Mouse (Mus musculus) myocyte (in vitro differentiated cells): ENCODE data around the gene Acvr2a.

Experiments
- CEBPB ChIP-seq: IDR thresholded peaks from 2 replicates; pipeline ENCODE4 v1.6.1; 2011; ENCODE audit warnings: mild to moderate bottlenecking, moderate library complexity; ENCODE audit not compliant: poor library complexity, insufficient read depth, severe bottlenecking
- E2F4 ChIP-seq: IDR thresholded peaks from one replicate; pipeline ENCODE4 v1.6.1; 2011; ENCODE audit warnings: mild to moderate bottlenecking, control low read depth, moderate library complexity; ENCODE audit not compliant: insufficient read depth
- MYOD1 ChIP-seq, 3 experiments: IDR thresholded peaks; one replicate each; pipeline ENCODE4 v1.6.1; 2011; ENCODE audit warnings: control low read depth in 2 of 3, low read depth in 2 of 3, mild to moderate bottlenecking in 2 of 3, moderate library complexity in 1 of 3; ENCODE audit not compliant: insufficient read length in 2 of 3, control insufficient read depth in 1 of 3
- POLR2A ChIP-seq: IDR thresholded peaks from one replicate; pipeline ENCODE4 v1.6.1; 2011; ENCODE audit warnings: low read depth, mild to moderate bottlenecking, control low read depth, moderate library complexity; ENCODE audit not compliant: insufficient read length
- SRF ChIP-seq: IDR thresholded peaks from one replicate; pipeline ENCODE4 v1.6.1; 2011; ENCODE audit warnings: low read depth; ENCODE audit not compliant: control insufficient read depth, insufficient read length
- TCF12 ChIP-seq: IDR thresholded peaks from one replicate; pipeline ENCODE4 v1.6.1; 2011; ENCODE audit warnings: mild to moderate bottlenecking, control low read depth; ENCODE audit not compliant: poor library complexity, insufficient read depth, severe bottlenecking
- USF1 ChIP-seq: IDR thresholded peaks from one replicate; pipeline ENCODE4 v1.6.1; 2011; ENCODE audit warnings: low read depth, mild to moderate bottlenecking, control low read depth, moderate library complexity

DNA sequence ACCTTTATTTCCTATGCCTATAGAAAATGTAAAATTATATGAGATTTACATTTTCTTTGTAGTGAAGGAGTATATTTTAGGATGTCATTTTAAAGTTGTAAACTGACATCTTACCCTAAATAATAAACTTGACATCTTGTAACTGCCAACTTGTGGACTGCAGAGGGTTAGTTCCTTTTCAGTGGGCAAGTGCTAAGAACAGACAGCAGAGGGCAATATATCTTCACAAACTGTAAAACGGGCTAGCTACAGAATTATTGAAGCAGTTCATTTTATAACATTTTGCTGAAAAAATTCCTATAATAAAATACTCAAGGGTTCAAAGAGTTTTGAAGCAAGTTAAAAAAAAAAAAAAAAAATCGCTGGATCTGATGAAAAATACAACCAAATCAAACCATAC, 95.0 kb downstream of the Acvr2a start:
- no peak for TF ChIP-seq CEBPB
- TF ChIP-seq TCF12 = no peak
- no peak for TF ChIP-seq POLR2A
- TF ChIP-seq USF1 = no peak
- TF ChIP-seq SRF = no peak
- TF ChIP-seq E2F4 = no peak
- TF ChIP-seq MYOD1 (IDR thresholded peaks at IDR 0.05; ENCODE audit: control insufficient read depth in 1 of 3, insufficient read length in 2 of 3, low read depth in 2 of 3) = no peak
